Comparison of ENCODE assay signal across 8 mouse cellular contexts in the genomic region with DNA sequence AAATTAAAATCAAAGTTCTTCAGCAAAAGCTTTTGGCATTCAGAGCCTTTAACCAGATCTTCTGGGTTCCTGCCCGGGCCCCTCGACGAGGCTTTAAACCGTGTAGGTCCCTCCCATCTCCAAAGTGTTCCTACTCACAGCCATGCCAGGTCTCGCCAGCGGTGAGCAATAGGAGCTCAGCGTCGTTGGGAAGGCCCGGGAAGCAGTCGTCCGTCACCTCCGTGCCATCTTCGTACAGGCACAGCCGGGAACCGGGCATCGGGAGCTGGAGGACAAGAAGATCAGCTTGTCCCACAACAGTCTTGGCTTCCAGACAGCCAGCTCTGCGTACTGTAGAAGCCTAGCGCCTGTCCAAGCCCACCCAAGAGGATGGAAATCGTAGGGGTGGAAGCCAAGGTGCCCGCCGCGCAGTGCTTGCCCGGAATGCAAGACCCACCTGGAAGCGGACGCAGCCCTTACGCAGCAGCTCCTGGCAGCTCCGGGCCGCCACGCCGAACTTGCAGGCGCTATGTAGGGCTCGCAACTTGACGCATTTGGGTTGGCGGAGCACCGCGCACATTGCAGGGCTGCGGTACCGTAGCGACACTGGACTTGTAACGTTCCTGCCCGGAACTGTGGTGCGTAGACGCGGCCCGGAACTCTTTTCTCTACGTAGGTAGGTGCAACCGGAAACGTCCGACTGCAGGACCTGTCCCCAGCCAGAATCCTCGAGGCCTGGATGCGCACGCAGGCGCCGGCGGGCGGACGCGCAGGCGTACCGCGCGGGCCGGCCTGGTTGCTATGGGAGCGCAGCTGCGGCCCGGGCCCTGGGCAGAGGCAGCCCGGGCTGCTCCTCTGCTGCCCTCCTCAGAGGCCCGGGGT. TPM values are rescaled to one million over a fixed set of nuclear protein-coding genes. Genes with fewer than 3 reads are reported as not detected.
A peak's percentile ranks its signal among the peaks of the same experiment; 100 is the strongest.
DNase-seq lines count a peak whose midpoint lies in the region; ATAC-seq and TF ChIP-seq lines count a peak whose summit lies in the region.

A gene (minus strand): TSS at position 696 of the 861 bp plus-strand sequence.
A gene (plus strand): TSS at position 764 of the 861 bp plus-strand sequence.

- peak within 1 kb of the TSS; percentile 93 for H3K9ac ChIP-seq in MEL (ENCODE audit: control insufficient read depth, low read depth, low read length, poor library complexity, severe bottlenecking)
- peak within 1 kb of the TSS; percentile 93 for H3K9ac ChIP-seq in lung, embryonic 16.5 days (ENCODE audit: low read length)

- TF ChIP-seq CTCF in MEL (IDR thresholded peaks at IDR 0.05 in 2 of 3, conservative IDR thresholded peaks at IDR 0.05 in 1 of 3; ENCODE audit: control insufficient read depth in 1 of 3, insufficient read depth in 1 of 3, low read depth in 2 of 3, low read length in 3 of 3, poor library complexity in 1 of 3, severe bottlenecking in 1 of 3): no peak
- no peak for TF ChIP-seq CTCF in cerebellum, adult 2 months (IDR thresholded peaks at IDR 0.05; ENCODE audit: borderline replicate concordance, insufficient read depth, low read depth, low read length)

- TF ChIP-seq EP300 in MEL (IDR thresholded peaks at IDR 0.05; ENCODE audit: low read depth in 1 of 2, low read length in 2 of 2): peak in 1 of 2 experiments; percentile 42; a peak in 2 of 4 replicates

- ATAC-seq in hematopoietic stem cell, adult 5-6 weeks (replicated peaks in 1 of 2; ENCODE audit: insufficient read depth in 1 of 2, low FRiP score in 2 of 2, low TSS enrichment in 1 of 2, low read depth in 1 of 2, poor library complexity in 2 of 2, severe bottlenecking in 2 of 2): peak; percentile 78 to 90
- ATAC-seq in lung, embryonic 16.5 days (ENCODE audit: low read depth): peak; percentile 98

- DNase-seq in MEL (ENCODE audit: low read depth, low spot score): peak; percentile 95
- peak; percentile 93 to 97 for DNase-seq in cerebellum, adult 2 months
- peak; percentile 93 for DNase-seq in forelimb bud, embryonic 11.5 days (ENCODE audit: low read depth, low spot score)
- DNase-seq in layer of hippocampus, adult 9-10 months (ENCODE audit: low spot score): peak; percentile 92
- peak; percentile 98 for DNase-seq in ovary, postnatal 10 days (ENCODE audit: low spot score)
- DNase-seq in thymus, postnatal 10 days (ENCODE audit: low spot score in 2 of 2): peak; percentile 82 to 90

- peak within 1 kb of the TSS; percentile 81 to 98 for H3K4me3 ChIP-seq in MEL (ENCODE audit: control insufficient read depth in 1 of 2, insufficient read depth in 1 of 2, low read depth in 2 of 2, low read length in 2 of 2)
- peak within 1 kb of the TSS; percentile 69 for H3K4me3 ChIP-seq in cerebellum, adult 2 months (replicated peaks; ENCODE audit: insufficient read depth, low read depth, low read length)
- peak within 1 kb of the TSS; percentile 98 for H3K4me3 ChIP-seq in lung, embryonic 16.5 days (ENCODE audit: low read length)

- TF ChIP-seq RAD21 in MEL (IDR thresholded peaks at IDR 0.05; ENCODE audit: low read depth, low read length): no peak

- WGBS in cerebellum, adult 2 months: under 1% methylated on average over 68 of the region's 68 CpGs
- 1% methylated on average over 67 of the region's 68 CpGs for WGBS in lung, embryonic 16.5 days

- H3K9me3 ChIP-seq in MEL (replicated peaks; ENCODE audit: insufficient read depth, low read length): no peaks in the 10 kb centered on the region
- no peaks in the 10 kb centered on the region for H3K9me3 ChIP-seq in lung, embryonic 16.5 days (ENCODE audit: control insufficient read depth, low read length)

- H3K36me3 ChIP-seq in MEL (ENCODE audit: control insufficient read depth in 1 of 2, insufficient read depth in 2 of 2, low read length in 2 of 2): peaks cover 0 to 10% of the 10 kb centered on the region in 2 experiments; a peak in 2 of 4 replicates
- H3K36me3 ChIP-seq in lung, embryonic 16.5 days (ENCODE audit: control insufficient read depth, insufficient read depth, low read length): peaks cover 3% of the 10 kb centered on the region; the same call in 1 of the 2 replicates

- no peaks in the 10 kb centered on the region for H3K27me3 ChIP-seq in MEL (ENCODE audit: control insufficient read depth in 1 of 2, insufficient read depth in 2 of 2, low read length in 2 of 2)
- no peaks in the 10 kb centered on the region for H3K27me3 ChIP-seq in cerebellum, adult 2 months (ENCODE audit: control insufficient read depth, insufficient read depth, low read length)
- H3K27me3 ChIP-seq in lung, embryonic 16.5 days (ENCODE audit: control insufficient read depth, insufficient read depth, low read depth, low read length): no peaks in the 10 kb centered on the region

- 0 out of 2 replicates have a peak within 1 kb of the TSS, but pooled peaks have one; percentile 40 for H3K27ac ChIP-seq in MEL (ENCODE audit: control insufficient read depth, low read depth, low read length)
- H3K27ac ChIP-seq in cerebellum, adult 2 months (ENCODE audit: insufficient read depth, low read length): peak within 1 kb of the TSS; percentile 25
- H3K27ac ChIP-seq in lung, embryonic 16.5 days (ENCODE audit: low read length): peak within 1 kb of the TSS; percentile 31

- peaks cover 34% of the 10 kb centered on the region for H3K79me2 ChIP-seq in MEL (ENCODE audit: control insufficient read depth, insufficient read depth, low read length, poor library complexity)

- TF ChIP-seq POLR2A in MEL (IDR thresholded peaks at IDR 0.05; ENCODE audit: control insufficient read depth in 1 of 2, insufficient read depth in 1 of 2, low read depth in 1 of 2, low read length in 2 of 2, poor library complexity in 1 of 2): peak; percentile 14 to 68; a peak in 3 of 4 replicates
- TF ChIP-seq POLR2A in cerebellum, adult 2 months (IDR thresholded peaks at IDR 0.05; ENCODE audit: borderline replicate concordance, insufficient read depth, low read length): peak; percentile 67; the same call in 1 of the 2 replicates

- H3K4me1 ChIP-seq in MEL (ENCODE audit: control insufficient read depth in 1 of 2, insufficient read depth in 2 of 2, low read length in 2 of 2): peaks cover 4 to 7% of the 10 kb centered on the region in 2 experiments; a peak in 3 of 4 replicates
- H3K4me1 ChIP-seq in cerebellum, adult 2 months (ENCODE audit: control insufficient read depth, insufficient read depth, low read length): peaks cover 3% of the 10 kb centered on the region
- peaks cover 8% of the 10 kb centered on the region for H3K4me1 ChIP-seq in lung, embryonic 16.5 days (replicated peaks; ENCODE audit: control insufficient read depth, insufficient read depth, low read length)

- H3K4me2 ChIP-seq in lung, embryonic 16.5 days (ENCODE audit: low read depth, low read length): peak within 1 kb of the TSS; percentile 96

TF ChIP-seq in MEL, 35 proteins besides CTCF, POLR2A, EP300 and RAD21:
- TF ChIP-seq ZNF384 (IDR thresholded peaks at IDR 0.05; ENCODE audit: low read depth, low read length) (no peak), ZKSCAN1 (IDR thresholded peaks at IDR 0.05; ENCODE audit: low read depth, low read length) (no peak), JUND (IDR thresholded peaks at IDR 0.05; ENCODE audit: low read depth, low read length) (peak; percentile 75; the same call in 1 of the 2 replicates), MEF2A (IDR thresholded peaks at IDR 0.05; ENCODE audit: extremely low read depth, insufficient replicate concordance, low read depth, low read length, poor library complexity, severe bottlenecking) (0 out of 2 replicates have a peak, but pooled peaks have one; percentile 25), USF1 (IDR thresholded peaks at IDR 0.05; ENCODE audit: low read depth, low read length) (0 out of 2 replicates have a peak, but pooled peaks have one; percentile 46), HCFC1 (IDR thresholded peaks at IDR 0.05; ENCODE audit: low read depth, low read length) (peak; percentile 96), NELFE (IDR thresholded peaks at IDR 0.05; ENCODE audit: low read depth, low read length) (peak; percentile 69), MYC (IDR thresholded peaks at IDR 0.05; ENCODE audit: low read depth, low read length) (peak; percentile 90), MAX (IDR thresholded peaks at IDR 0.05; ENCODE audit: low read length) (peak; percentile 93), MAZ (IDR thresholded peaks at IDR 0.05; ENCODE audit: low read depth, low read length) (peak; percentile 79; the same call in 1 of the 2 replicates), MXI1 (IDR thresholded peaks at IDR 0.05; ENCODE audit: low read depth, low read length) (peak; percentile 96), TCF12 (IDR thresholded peaks at IDR 0.05; ENCODE audit: low read depth, low read length) (peak; percentile 83), SIN3A (IDR thresholded peaks at IDR 0.05; ENCODE audit: low read length) (peak; percentile 97), TBP (IDR thresholded peaks at IDR 0.05; ENCODE audit: low read depth, low read length) (peak; percentile 72), ELF1 (IDR thresholded peaks at IDR 0.05; ENCODE audit: low read depth, low read length) (peak; percentile 81), NRF1 (IDR thresholded peaks at IDR 0.05; ENCODE audit: insufficient read depth, low read depth, low read length, poor library complexity, severe bottlenecking) (peak; percentile 94), ETS1 (IDR thresholded peaks at IDR 0.05; ENCODE audit: low read depth, low read length) (peak; percentile 57; the same call in 1 of the 2 replicates), KAT2A (conservative IDR thresholded peaks at IDR 0.05; ENCODE audit: low read depth, low read length) (peak; percentile 88), POLR2AphosphoS2 (IDR thresholded peaks at IDR 0.05; ENCODE audit: low read length) (peak; percentile 62), GABPA (IDR thresholded peaks at IDR 0.05; ENCODE audit: low read depth, low read length) (no peak), RCOR1 (IDR thresholded peaks at IDR 0.05; ENCODE audit: low read depth, low read length) (no peak)

RNA-seq across cellular contexts. Expression of the first gene that starts in this region (rescaled TPM):
- 18.4 and 25.1 TPM in 2 replicates for total RNA-seq in MEL (2012; rRNA removed)
- 10 to 100 TPM in 1 of 2 experiments, not detected in 1; 25.2 TPM for polyA plus RNA-seq in MEL (2012; ENCODE audit: insufficient read depth in 1 of 2, insufficient read length in 2 of 2, low read depth in 1 of 2, low replicate concordance in 2 of 2, missing spikeins in 1 of 2)
- polyA plus RNA-seq in cerebellum, adult 2 months (2012; rRNA removed): 21.6 and 27.3 TPM in 2 replicates
- 6.6 and 13.4 TPM in 2 replicates for total RNA-seq in hematopoietic stem cell, adult 5-6 weeks (2017)
- 12.4 and 13.6 TPM in 2 replicates for polyA plus RNA-seq in lung, embryonic 16.5 days (2015; fragmentation: Nextera tagmentation; extraction: Ambion mirVana)

RNA-seq across cellular contexts. Expression of the second gene that starts in this region (rescaled TPM):
- 8.3 and 8.5 TPM in 2 replicates for total RNA-seq in MEL (2012; rRNA removed)
- polyA plus RNA-seq in MEL (2012; ENCODE audit: insufficient read depth in 1 of 2, insufficient read length in 2 of 2, low read depth in 1 of 2, low replicate concordance in 2 of 2, missing spikeins in 1 of 2): 10 to 100 TPM in 1 of 2 experiments, not detected in 1; 19.9 TPM
- 23.6 and 23.9 TPM in 2 replicates for polyA plus RNA-seq in cerebellum, adult 2 months (2012; rRNA removed)
- 6.0 and 7.8 TPM in 2 replicates for total RNA-seq in hematopoietic stem cell, adult 5-6 weeks (2017)
- 16.1 and 17.3 TPM in 2 replicates for polyA plus RNA-seq in lung, embryonic 16.5 days (2015; fragmentation: Nextera tagmentation; extraction: Ambion mirVana)

Comparison
In these comparisons a context has a peak if more than half of its experiments do, and no peak if none do; other contexts are left out.
1. Peak in every context shown above with its lines: DNase-seq, ATAC-seq, H3K4me3 ChIP-seq and H3K27ac ChIP-seq.